Mouse (Mus musculus) heart, adult 2 months (tissue): ENCODE measurements at regions not wholly inside any gene's neighbourhood (a gene's known extent, or its start where the extent isn't known, plus 50 kb on each side); places are given as distances from the start of the nearest gene placed in this dataset.

Experiments used
- CTCF ChIP-seq: fragments of 200-600 bp; IDR thresholded peaks from 2 replicates; pipeline ENCODE4 v1.8.1; 2022; ENCODE audit warnings: antibody characterized with exemption, mild to moderate bottlenecking, moderate library complexity
- POLR2A ChIP-seq: fragments of 200-500 bp; IDR thresholded peaks from 2 replicates; pipeline ENCODE4 v1.6.1; 2011; ENCODE audit warnings: mild to moderate bottlenecking, low read depth, low read length, control low read depth; ENCODE audit not compliant: insufficient read depth

GRCm38 (mm10) chr12:107833001-107833400 lies 170.4 kb downstream of the Bcl11b start:
- no peak for TF ChIP-seq POLR2A
- no peak for TF ChIP-seq CTCF
